Mouse (Mus musculus) heart, embryonic 13.5 days (tissue): ENCODE data around the gene Prkn. TPM values are rescaled to one million over a fixed set of nuclear protein-coding genes. Genes with fewer than 3 reads are reported as not detected.

Source experiments
- ATAC-seq: fragments of 200-750 bp; cut with Nextera tagmentation; 2 replicates; pipeline ENCODE4 v1.8.0; 2017; ENCODE audit warnings: moderate TSS enrichment; ENCODE audit not compliant: insufficient number of reproducible peaks, low FRiP score, low TSS enrichment; ENCODE audit errors: extremely low read depth
- H3K27ac ChIP-seq: fragments of 300-500 bp; sonication (generic); replicated peaks from 2 replicates; pipeline ENCODE4 v1.5.1; 2015; ENCODE audit warnings: moderate library complexity, mild to moderate bottlenecking, inconsistent platforms
- H3K27me3 ChIP-seq: fragments of 300-500 bp; sonication (generic); replicated peaks from 2 replicates; pipeline ENCODE4 v1.6.1; 2015; ENCODE audit warnings: mild to moderate bottlenecking, inconsistent platforms
- H3K36me3 ChIP-seq: fragments of 300-500 bp; sonication (generic); 2 replicates; pipeline ENCODE4 v1.6.1; 2015; ENCODE audit warnings: mild to moderate bottlenecking, inconsistent platforms
- H3K4me1 ChIP-seq: fragments of 300-500 bp; sonication (generic); 2 replicates; pipeline ENCODE4 v1.6.1; 2015; ENCODE audit warnings: inconsistent platforms
- H3K4me2 ChIP-seq: fragments of 300-500 bp; sonication (generic); 2 replicates; pipeline ENCODE4 v1.6.1; 2015; ENCODE audit warnings: inconsistent platforms, mild to moderate bottlenecking, moderate library complexity
- H3K4me3 ChIP-seq: fragments of 300-500 bp; sonication (generic); 2 replicates; pipeline ENCODE4 v1.5.1; 2015; ENCODE audit warnings: moderate library complexity, mild to moderate bottlenecking, inconsistent platforms
- H3K9ac ChIP-seq: fragments of 300-500 bp; sonication (generic); 2 replicates; pipeline ENCODE4 v1.6.1; 2015; ENCODE audit warnings: inconsistent platforms, mild to moderate bottlenecking, moderate library complexity
- H3K9me3 ChIP-seq: fragments of 300-500 bp; sonication (generic); 2 replicates; pipeline ENCODE4 v1.6.1; 2016; ENCODE audit warnings: inconsistent platforms
- WGBS: fragments of 180-500 bp; shearing (Covaris S2); methylation state at CpG from one replicate; pipeline ENCODE4 v1.1.7; 2015; ENCODE audit warnings: mixed read lengths; 5-methylcytosine and 5-hydroxymethylcytosine counted together
- polyA plus RNA-seq: library from polyadenylated mRNA; unstranded; fragments of >200 nt; fragmentation: Nextera tagmentation; extraction: Ambion mirVana; gene quantifications from 2 replicates; pipeline ENCODE4 v1.2.1, GENCODE M21; 2015

Gene Prkn
- polyA plus RNA-seq, 1 experiment from 2014 or later = 1.8 TPM

GRCm38 (mm10) chr17:11483032-11483431, 642.8 kb downstream of the Prkn start:
- no peak overlapping the region for H3K4me2 ChIP-seq
- no peaks in the 10 kb centered on the region for H3K36me3 ChIP-seq
- H3K4me1 ChIP-seq = no peaks in the 10 kb centered on the region
- H3K4me3 ChIP-seq = no peak overlapping the region
- WGBS = 66% methylated on average over 2 of the region's 2 CpGs
- H3K9me3 ChIP-seq = no peaks in the 10 kb centered on the region
- no peak overlapping the region for H3K9ac ChIP-seq
- no peak for ATAC-seq
- H3K27ac ChIP-seq = no peak overlapping the region
- no peaks in the 10 kb centered on the region for H3K27me3 ChIP-seq

- 75% methylated on average over 4 of the region's 4 CpGs for WGBS
- H3K27me3 ChIP-seq = no peaks in the 10 kb centered on the region
- ATAC-seq = no peak
- no peaks in the 10 kb centered on the region for H3K9me3 ChIP-seq
- H3K36me3 ChIP-seq = no peaks in the 10 kb centered on the region
- H3K4me1 ChIP-seq = no peaks in the 10 kb centered on the region
- no peak overlapping the region for H3K4me2 ChIP-seq
- no peak overlapping the region for H3K27ac ChIP-seq
- H3K4me3 ChIP-seq = no peak overlapping the region
- no peak overlapping the region for H3K9ac ChIP-seq
Observed at GRCm38 (mm10) chr17:11490051-11490450, 649.9 kb downstream of the Prkn start.

- no peak overlapping the region for H3K27ac ChIP-seq
- H3K9ac ChIP-seq = no peak overlapping the region
- no peak overlapping the region for H3K4me2 ChIP-seq
- no peaks in the 10 kb centered on the region for H3K36me3 ChIP-seq
- H3K4me3 ChIP-seq = no peak overlapping the region
- no peaks in the 10 kb centered on the region for H3K4me1 ChIP-seq
- no peaks in the 10 kb centered on the region for H3K27me3 ChIP-seq
- WGBS = 84% methylated on average over 7 of the region's 7 CpGs
- ATAC-seq = no peak
- H3K9me3 ChIP-seq = no peaks in the 10 kb centered on the region
Observed at GRCm38 (mm10) chr17:11502556-11502955, 662.4 kb downstream of the Prkn start.

GRCm38 (mm10) chr17:11504496-11504895, 664.3 kb downstream of the Prkn start:
- no peaks in the 10 kb centered on the region for H3K4me1 ChIP-seq
- no peak overlapping the region for H3K27ac ChIP-seq
- H3K4me2 ChIP-seq = no peak overlapping the region
- no peaks in the 10 kb centered on the region for H3K9me3 ChIP-seq
- no peaks in the 10 kb centered on the region for H3K36me3 ChIP-seq
- ATAC-seq = no peak
- no peak overlapping the region for H3K4me3 ChIP-seq
- no peaks in the 10 kb centered on the region for H3K27me3 ChIP-seq
- no peak overlapping the region for H3K9ac ChIP-seq
- 81% methylated on average over 3 of the region's 3 CpGs for WGBS

GRCm38 (mm10) chr17:11507082-11507481, 666.9 kb downstream of the Prkn start:
- ATAC-seq = no peak
- H3K27ac ChIP-seq = no peak overlapping the region
- no peaks in the 10 kb centered on the region for H3K36me3 ChIP-seq
- H3K27me3 ChIP-seq = no peaks in the 10 kb centered on the region
- no peaks in the 10 kb centered on the region for H3K9me3 ChIP-seq
- 72% methylated on average over 3 of the region's 3 CpGs for WGBS
- H3K9ac ChIP-seq = no peak overlapping the region
- no peak overlapping the region for H3K4me2 ChIP-seq
- H3K4me3 ChIP-seq = no peak overlapping the region
- no peaks in the 10 kb centered on the region for H3K4me1 ChIP-seq

- no peak overlapping the region for H3K4me3 ChIP-seq
- no peak overlapping the region for H3K9ac ChIP-seq
- no peaks in the 10 kb centered on the region for H3K9me3 ChIP-seq
- no peak overlapping the region for H3K27ac ChIP-seq
- 74% methylated on average over 7 of the region's 7 CpGs for WGBS
- H3K36me3 ChIP-seq = no peaks in the 10 kb centered on the region
- H3K4me1 ChIP-seq = peaks cover 9% of the 10 kb centered on the region
- no peak for ATAC-seq
- H3K27me3 ChIP-seq = no peaks in the 10 kb centered on the region
- no peak overlapping the region for H3K4me2 ChIP-seq
Observed at GRCm38 (mm10) chr17:11510081-11510480, 669.9 kb downstream of the Prkn start.

- WGBS = 36% methylated on average over 8 of the region's 8 CpGs
- Histone ChIP-seq H3K9ac (no peak overlapping the region), H3K27ac (no peak overlapping the region; the same call in 1 of the 2 replicates), H3K4me3 (no peak overlapping the region), H3K4me1 (peaks cover 9% of the 10 kb centered on the region), H3K36me3 (no peaks in the 10 kb centered on the region), H3K4me2 (no peak overlapping the region), H3K9me3 (no peaks in the 10 kb centered on the region), H3K27me3 (no peaks in the 10 kb centered on the region)
- ATAC-seq = no peak
Observed at GRCm38 (mm10) chr17:11514032-11514761, 674.0 kb downstream of the Prkn start.

GRCm38 (mm10) chr17:11515619-11516018, 675.4 kb downstream of the Prkn start:
- H3K4me1 ChIP-seq = peaks cover 9% of the 10 kb centered on the region
- no peak for ATAC-seq
- no peaks in the 10 kb centered on the region for H3K9me3 ChIP-seq
- no peaks in the 10 kb centered on the region for H3K36me3 ChIP-seq
- no peak overlapping the region for H3K4me2 ChIP-seq
- WGBS = 71% methylated on average over 4 of the region's 4 CpGs
- no peak overlapping the region for H3K27ac ChIP-seq
- H3K9ac ChIP-seq = no peak overlapping the region
- H3K27me3 ChIP-seq = no peaks in the 10 kb centered on the region
- no peak overlapping the region for H3K4me3 ChIP-seq

GRCm38 (mm10) chr17:11516165-11516564, 676.0 kb downstream of the Prkn start:
- Histone ChIP-seq H3K9me3 (no peaks in the 10 kb centered on the region), H3K4me1 (peaks cover 9% of the 10 kb centered on the region), H3K4me2 (no peak overlapping the region), H3K27ac (no peak overlapping the region), H3K36me3 (no peaks in the 10 kb centered on the region), H3K27me3 (no peaks in the 10 kb centered on the region), H3K4me3 (no peak overlapping the region), H3K9ac (no peak overlapping the region)
- ATAC-seq = no peak
- 74% methylated on average over 7 of the region's 7 CpGs for WGBS

- Histone ChIP-seq H3K4me1 (0 out of 2 replicates have a peak, but pooled peaks cover 3% of the 10 kb centered on the region), H3K27ac (no peak overlapping the region), H3K9ac (no peak overlapping the region), H3K36me3 (no peaks in the 10 kb centered on the region), H3K9me3 (no peaks in the 10 kb centered on the region), H3K4me3 (no peak overlapping the region), H3K27me3 (no peaks in the 10 kb centered on the region), H3K4me2 (no peak overlapping the region)
- ATAC-seq = no peak
- 41% methylated on average over 3 of the region's 3 CpGs for whole genome bisulfite sequencing
Observed at GRCm38 (mm10) chr17:11532066-11532465, 691.9 kb downstream of the Prkn start.

GRCm38 (mm10) chr17:11532748-11533147, 692.6 kb downstream of the Prkn start:
- 50% methylated on average over 2 of the region's 2 CpGs for WGBS
- Histone ChIP-seq H3K4me2 (no peak overlapping the region), H3K9ac (no peak overlapping the region), H3K27me3 (no peaks in the 10 kb centered on the region), H3K4me3 (no peak overlapping the region), H3K9me3 (no peaks in the 10 kb centered on the region), H3K4me1 (0 out of 2 replicates have a peak, but pooled peaks cover 3% of the 10 kb centered on the region), H3K27ac (no peak overlapping the region), H3K36me3 (no peaks in the 10 kb centered on the region)
- ATAC-seq = no peak

- no peaks in the 10 kb centered on the region for H3K27me3 ChIP-seq
- 72% methylated on average over 1 of the region's 1 CpGs for WGBS
- no peaks in the 10 kb centered on the region for H3K9me3 ChIP-seq
- no peak for ATAC-seq
- no peaks in the 10 kb centered on the region for H3K36me3 ChIP-seq
- 0 out of 2 replicates have a peak, but pooled peaks cover 3% of the 10 kb centered on the region for H3K4me1 ChIP-seq
- no peak overlapping the region for H3K9ac ChIP-seq
- no peak overlapping the region for H3K27ac ChIP-seq
- no peak overlapping the region for H3K4me3 ChIP-seq
- H3K4me2 ChIP-seq = no peak overlapping the region
Observed at GRCm38 (mm10) chr17:11533835-11534234, 693.7 kb downstream of the Prkn start.
